ENCODE assay signal across 12 mouse cellular contexts in genomic region chr11:51590002-51590401, GRCm38 (mm10).
"Had no signal": no experiment of that assay in that cellular context is flagged by ENCODE, and none has a peak within 500 bp of the region (broad histone marks: within the 10 kb centered on the region; RNA-seq: fewer than 3 reads in every experiment).

No protein-coding gene starts in this region.

- H3K27me3 ChIP-seq: midbrain, embryonic 12.5 days; midbrain, embryonic 15.5 days; neural tube, embryonic 12.5 days had no signal

- H3K4me2 ChIP-seq: lung, embryonic 14.5 days; midbrain, embryonic 12.5 days; midbrain, embryonic 15.5 days; neural tube, embryonic 12.5 days had no signal

- DNase-seq: lung, adult 18-20 months; lung, embryonic 14.5 days; lung, postnatal 10 days; lung, postnatal 4 days; right cerebral cortex, postnatal 14 days; thymus, adult 18-20 months; thymus, postnatal 14 days; thymus, postnatal 36 days had no signal

- H3K4me3 ChIP-seq: midbrain, embryonic 10.5 days; midbrain, embryonic 12.5 days; midbrain, embryonic 15.5 days; neural tube, embryonic 12.5 days had no signal

- H3K9ac ChIP-seq: lung, embryonic 14.5 days; midbrain, embryonic 12.5 days; midbrain, embryonic 15.5 days; neural tube, embryonic 12.5 days had no signal

- ATAC-seq: midbrain, embryonic 15.5 days had no signal

- H3K27ac ChIP-seq: midbrain, embryonic 10.5 days; midbrain, embryonic 12.5 days; midbrain, embryonic 15.5 days; neural tube, embryonic 12.5 days had no signal

- H3K9me3 ChIP-seq: midbrain, embryonic 10.5 days; midbrain, embryonic 12.5 days; midbrain, embryonic 15.5 days; neural tube, embryonic 12.5 days had no signal
